Mouse (Mus musculus): Measurements from ENCODE around the gene Fign. TPM values are rescaled to one million over a fixed set of nuclear protein-coding genes. Genes with fewer than 3 reads are reported as not detected.

The Fign gene
- total RNA-seq, 1 experiment from 2014 or later, result not detected

- ATAC-seq (replicated peaks in 1 of 2; ENCODE audit: insufficient read depth in 1 of 2, low FRiP score in 2 of 2, low TSS enrichment in 1 of 2, low read depth in 1 of 2, poor library complexity in 2 of 2, severe bottlenecking in 2 of 2), result no peak
Observed at GRCm38 (mm10) chr2:64074602-64075389, 23.0 kb downstream of the Fign start.

GRCm38 (mm10) chr2:64072158-64072557, 25.7 kb downstream of the Fign start:
- no peak for ATAC-seq (replicated peaks in 1 of 2; ENCODE audit: insufficient read depth in 1 of 2, low FRiP score in 2 of 2, low TSS enrichment in 1 of 2, low read depth in 1 of 2, poor library complexity in 2 of 2, severe bottlenecking in 2 of 2)

DNA sequence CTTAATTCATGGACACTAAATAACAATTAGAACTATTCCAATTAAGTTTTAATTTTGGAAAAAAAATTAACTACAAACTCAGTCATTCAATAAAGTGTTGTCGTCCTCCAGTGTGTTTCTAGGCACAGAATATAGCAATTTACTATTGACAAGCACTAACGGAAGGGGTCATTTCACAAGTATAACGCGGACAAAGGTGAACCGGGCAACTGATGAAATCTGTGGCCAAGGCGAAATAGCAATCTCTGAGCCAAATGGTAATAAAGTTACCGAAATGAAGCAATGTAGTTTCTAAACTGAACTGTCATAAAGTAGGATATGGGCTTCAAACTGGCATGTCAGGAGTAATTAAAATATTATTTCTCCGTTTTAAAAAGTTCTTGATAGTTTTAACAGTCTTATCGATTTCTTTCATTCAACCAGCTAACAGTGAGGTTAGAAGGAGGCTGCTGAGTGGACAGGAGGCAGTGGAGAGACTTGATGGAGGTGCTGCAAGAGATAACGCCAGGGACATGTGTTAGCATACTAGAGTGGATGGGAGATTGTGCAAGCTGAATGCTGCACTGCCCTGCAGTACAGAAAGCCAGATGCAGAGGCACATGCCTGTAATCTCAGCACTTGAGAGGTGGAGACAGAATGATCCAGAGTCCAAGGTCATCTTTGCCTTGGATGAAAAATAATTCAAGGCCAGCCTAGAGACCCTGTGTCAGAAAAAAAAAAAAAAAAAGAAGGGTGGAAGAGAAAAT, 27.7 kb downstream of the Fign start:
- no peak for ATAC-seq (replicated peaks in 1 of 2; ENCODE audit: insufficient read depth in 1 of 2, low FRiP score in 2 of 2, low TSS enrichment in 1 of 2, low read depth in 1 of 2, poor library complexity in 2 of 2, severe bottlenecking in 2 of 2)

- ATAC-seq (replicated peaks in 1 of 2; ENCODE audit: insufficient read depth in 1 of 2, low FRiP score in 2 of 2, low TSS enrichment in 1 of 2, low read depth in 1 of 2, poor library complexity in 2 of 2, severe bottlenecking in 2 of 2), result no peak
Observed at GRCm38 (mm10) chr2:64065511-64065910, 32.3 kb downstream of the Fign start.

DNA sequence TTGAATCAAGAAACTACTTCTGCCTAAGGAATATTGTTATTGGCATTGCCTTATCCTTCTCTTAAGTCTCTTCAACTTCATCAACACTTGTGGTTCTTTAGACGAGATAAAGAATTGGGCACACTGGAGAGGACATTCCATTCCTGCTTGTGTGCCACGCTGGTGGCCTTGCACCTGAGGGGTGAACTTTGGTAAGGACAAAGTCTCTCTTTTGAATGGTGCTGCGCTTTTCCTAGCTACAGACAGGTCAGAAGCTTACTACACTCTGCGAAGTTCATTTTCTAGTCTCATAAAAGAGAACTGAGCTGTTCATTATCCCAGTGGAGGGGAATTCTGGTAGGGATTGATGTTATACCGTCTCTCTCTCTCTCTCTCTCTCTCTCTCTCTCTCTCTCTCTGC, 38.4 kb downstream of the Fign start:
- ATAC-seq (replicated peaks in 1 of 2; ENCODE audit: insufficient read depth in 1 of 2, low FRiP score in 2 of 2, low TSS enrichment in 1 of 2, low read depth in 1 of 2, poor library complexity in 2 of 2, severe bottlenecking in 2 of 2), result no peak

GRCm38 (mm10) chr2:64048142-64048541, 49.7 kb downstream of the Fign start:
- no peak for ATAC-seq (replicated peaks in 1 of 2; ENCODE audit: insufficient read depth in 1 of 2, low FRiP score in 2 of 2, low TSS enrichment in 1 of 2, low read depth in 1 of 2, poor library complexity in 2 of 2, severe bottlenecking in 2 of 2)

GRCm38 (mm10) chr2:64043099-64043498, 54.7 kb downstream of the Fign start:
- no peak for ATAC-seq (replicated peaks in 1 of 2; ENCODE audit: insufficient read depth in 1 of 2, low FRiP score in 2 of 2, low TSS enrichment in 1 of 2, low read depth in 1 of 2, poor library complexity in 2 of 2, severe bottlenecking in 2 of 2)

DNA sequence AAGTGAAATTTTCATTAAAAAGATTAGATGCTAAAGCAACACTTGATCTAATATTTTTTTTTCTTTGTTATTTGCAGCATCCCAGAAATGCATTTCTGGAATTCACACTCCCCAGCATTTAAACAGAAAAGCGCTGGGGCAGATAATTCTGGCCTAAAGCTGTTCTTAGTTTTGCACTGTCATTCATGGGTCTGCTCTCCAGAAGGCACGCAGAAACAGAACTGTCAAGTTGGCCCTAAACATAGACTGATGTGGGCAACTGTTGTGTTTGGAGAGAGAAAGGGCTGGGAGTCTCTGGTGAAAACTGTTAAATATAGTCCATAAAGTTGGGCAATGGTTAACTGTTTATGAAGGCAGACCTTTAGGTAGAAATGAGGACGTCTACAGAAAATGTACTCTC, 62.4 kb downstream of the Fign start:
- ATAC-seq (replicated peaks in 1 of 2; ENCODE audit: insufficient read depth in 1 of 2, low FRiP score in 2 of 2, low TSS enrichment in 1 of 2, low read depth in 1 of 2, poor library complexity in 2 of 2, severe bottlenecking in 2 of 2), result no peak

DNA sequence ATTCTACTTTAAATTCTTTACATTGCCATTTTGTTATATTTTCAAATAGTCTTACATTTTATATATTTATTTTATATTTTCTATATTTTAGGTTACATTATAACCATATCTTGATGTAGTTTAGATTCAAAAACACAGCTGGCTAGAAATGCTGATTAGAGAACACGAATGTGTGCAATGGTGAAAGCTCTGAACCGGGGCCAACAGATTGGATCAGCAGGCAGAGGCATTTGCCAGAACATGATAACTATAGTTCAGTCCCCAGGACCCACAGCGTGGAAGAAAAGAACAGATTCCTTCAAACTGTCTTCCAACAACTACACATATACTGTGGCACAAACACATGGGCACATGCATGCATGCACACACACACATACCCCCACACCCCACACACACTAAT, 64.0 kb downstream of the Fign start:
- no peak for ATAC-seq (replicated peaks in 1 of 2; ENCODE audit: insufficient read depth in 1 of 2, low FRiP score in 2 of 2, low TSS enrichment in 1 of 2, low read depth in 1 of 2, poor library complexity in 2 of 2, severe bottlenecking in 2 of 2)

DNA sequence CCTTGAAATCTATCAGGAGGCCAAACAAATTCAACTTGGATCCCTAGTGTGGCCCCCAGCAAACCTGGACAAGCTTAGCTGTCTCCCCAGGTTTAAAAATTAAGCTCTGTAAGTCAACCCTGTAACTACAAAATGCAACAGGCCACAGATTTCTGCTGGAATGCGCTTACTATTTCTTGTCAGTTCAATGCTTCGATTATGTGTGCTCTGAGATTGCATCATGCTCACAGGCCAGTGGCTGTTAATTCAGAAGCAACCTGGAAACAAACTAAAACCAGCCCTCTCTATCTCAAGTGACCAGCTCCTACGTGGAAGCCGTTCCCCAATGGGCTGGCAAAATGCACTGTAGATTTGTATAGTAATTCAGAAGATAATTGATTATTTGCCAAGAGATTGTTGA, 71.9 kb downstream of the Fign start:
- ATAC-seq (replicated peaks in 1 of 2; ENCODE audit: insufficient read depth in 1 of 2, low FRiP score in 2 of 2, low TSS enrichment in 1 of 2, low read depth in 1 of 2, poor library complexity in 2 of 2, severe bottlenecking in 2 of 2), result no peak

- ATAC-seq (replicated peaks in 1 of 2; ENCODE audit: insufficient read depth in 1 of 2, low FRiP score in 2 of 2, low TSS enrichment in 1 of 2, low read depth in 1 of 2, poor library complexity in 2 of 2, severe bottlenecking in 2 of 2), result no peak
Observed at GRCm38 (mm10) chr2:63994304-63995023, 103.4 kb downstream of the Fign start.

- no peak for ATAC-seq (replicated peaks in 1 of 2; ENCODE audit: insufficient read depth in 1 of 2, low FRiP score in 2 of 2, low TSS enrichment in 1 of 2, low read depth in 1 of 2, poor library complexity in 2 of 2, severe bottlenecking in 2 of 2)
Observed at GRCm38 (mm10) chr2:63985426-63985825, 112.4 kb downstream of the Fign start.

DNA sequence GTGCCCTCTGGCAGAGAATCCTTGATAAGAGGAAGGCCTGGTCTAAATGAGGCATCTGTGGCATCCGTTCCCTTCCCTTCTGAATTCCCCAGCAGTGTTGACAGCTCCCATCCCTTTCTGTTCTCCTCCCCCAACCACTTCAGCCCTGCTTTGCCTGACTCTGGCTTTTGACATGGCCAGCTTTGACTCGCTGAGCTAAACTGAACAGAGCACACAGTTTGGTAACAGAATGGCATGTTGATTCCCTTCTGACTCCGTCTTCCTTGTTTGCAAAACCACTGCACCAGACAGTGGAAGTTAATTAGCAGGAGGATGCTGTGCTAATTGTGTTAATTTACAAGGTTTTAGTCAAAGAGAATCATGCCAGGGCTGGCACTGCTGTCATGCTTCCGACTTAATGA, 115.5 kb downstream of the Fign start:
- ATAC-seq (replicated peaks in 1 of 2; ENCODE audit: insufficient read depth in 1 of 2, low FRiP score in 2 of 2, low TSS enrichment in 1 of 2, low read depth in 1 of 2, poor library complexity in 2 of 2, severe bottlenecking in 2 of 2), result no peak

GRCm38 (mm10) chr2:63981449-63981848, 116.4 kb downstream of the Fign start:
- ATAC-seq (replicated peaks in 1 of 2; ENCODE audit: insufficient read depth in 1 of 2, low FRiP score in 2 of 2, low TSS enrichment in 1 of 2, low read depth in 1 of 2, poor library complexity in 2 of 2, severe bottlenecking in 2 of 2), result no peak

DNA sequence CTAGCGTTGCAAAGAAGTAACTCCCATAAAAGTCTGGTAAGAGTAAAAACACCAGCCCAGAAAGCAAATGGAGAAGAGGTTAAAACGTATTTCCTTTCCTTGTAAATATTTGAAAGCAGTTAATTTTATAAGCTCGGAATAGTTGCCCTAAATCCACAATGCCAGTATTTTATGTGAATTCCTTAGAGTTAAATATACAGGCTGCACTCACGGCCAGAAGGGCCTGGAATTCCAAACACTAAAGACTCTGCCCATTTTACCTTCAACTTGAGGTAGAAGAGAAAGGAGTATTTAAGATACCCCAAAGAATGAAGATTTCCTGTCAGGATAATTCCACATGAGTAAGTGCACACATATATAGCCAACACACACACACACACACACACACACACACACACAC, 128.2 kb downstream of the Fign start:
- ATAC-seq (replicated peaks in 1 of 2; ENCODE audit: insufficient read depth in 1 of 2, low FRiP score in 2 of 2, low TSS enrichment in 1 of 2, low read depth in 1 of 2, poor library complexity in 2 of 2, severe bottlenecking in 2 of 2), result no peak

DNA sequence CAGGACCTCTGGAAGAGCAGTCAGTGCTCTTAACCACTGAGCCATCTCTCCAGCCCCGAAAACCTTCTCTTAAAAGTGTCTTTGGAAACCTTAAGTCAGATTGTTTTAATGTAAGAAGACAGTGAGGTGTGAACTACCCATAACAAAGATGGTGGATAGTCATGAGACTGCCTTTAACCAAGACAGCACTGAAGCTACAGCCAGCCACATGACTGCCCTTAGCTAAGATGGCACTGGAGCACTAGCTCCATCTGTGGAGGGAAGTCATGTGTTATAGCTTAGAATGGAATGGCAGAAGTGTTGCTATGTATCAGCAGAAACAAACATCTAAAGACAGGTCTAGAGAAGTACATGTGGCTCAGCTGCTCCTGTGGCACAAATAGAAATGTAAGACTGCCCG, 166.8 kb downstream of the Fign start:
- no peak for ATAC-seq (replicated peaks in 1 of 2; ENCODE audit: insufficient read depth in 1 of 2, low FRiP score in 2 of 2, low TSS enrichment in 1 of 2, low read depth in 1 of 2, poor library complexity in 2 of 2, severe bottlenecking in 2 of 2)

GRCm38 (mm10) chr2:63926481-63927097, 171.2 kb downstream of the Fign start:
- no peak for ATAC-seq (replicated peaks in 1 of 2; ENCODE audit: insufficient read depth in 1 of 2, low FRiP score in 2 of 2, low TSS enrichment in 1 of 2, low read depth in 1 of 2, poor library complexity in 2 of 2, severe bottlenecking in 2 of 2)

- ATAC-seq (replicated peaks in 1 of 2; ENCODE audit: insufficient read depth in 1 of 2, low FRiP score in 2 of 2, low TSS enrichment in 1 of 2, low read depth in 1 of 2, poor library complexity in 2 of 2, severe bottlenecking in 2 of 2), result no peak
Observed at GRCm38 (mm10) chr2:63925721-63926235, 172.1 kb downstream of the Fign start.
